Mouse (Mus musculus): ENCODE measurements around the gene Mrpl42. TPM values are rescaled to one million over a fixed set of nuclear protein-coding genes. Genes with fewer than 3 reads are reported as not detected.

The Mrpl42 gene
- polyA plus RNA-seq, 2 experiments from 2014 or later = 167 TPM

GRCm38 (mm10) chr10:95457367-95458049 is 44.2 kb downstream of the Mrpl42 start:
- no peak for ATAC-seq

- ATAC-seq = no peak
Observed at GRCm38 (mm10) chr10:95456103-95456502, 45.6 kb downstream of the Mrpl42 start.

DNA sequence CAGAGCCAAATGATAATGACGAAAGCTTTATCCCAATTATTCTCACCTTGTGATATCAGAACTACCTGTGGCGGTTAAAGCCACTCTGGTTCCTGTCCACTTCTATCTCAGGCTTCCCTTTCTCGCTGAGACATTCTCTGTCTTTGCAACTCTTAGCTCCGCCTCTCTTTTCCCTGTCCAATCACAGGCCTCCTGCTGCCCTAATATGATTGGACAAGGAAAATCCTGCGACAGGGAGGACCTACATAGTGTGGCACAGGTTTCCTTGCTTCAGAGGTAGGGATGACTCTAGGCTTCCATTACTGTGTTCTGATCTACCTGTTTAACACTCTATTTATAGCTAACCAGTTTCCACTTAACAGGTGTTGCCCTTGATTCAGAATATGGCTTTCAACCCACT is 48.5 kb downstream of the Mrpl42 start:
- no peak for ATAC-seq

DNA sequence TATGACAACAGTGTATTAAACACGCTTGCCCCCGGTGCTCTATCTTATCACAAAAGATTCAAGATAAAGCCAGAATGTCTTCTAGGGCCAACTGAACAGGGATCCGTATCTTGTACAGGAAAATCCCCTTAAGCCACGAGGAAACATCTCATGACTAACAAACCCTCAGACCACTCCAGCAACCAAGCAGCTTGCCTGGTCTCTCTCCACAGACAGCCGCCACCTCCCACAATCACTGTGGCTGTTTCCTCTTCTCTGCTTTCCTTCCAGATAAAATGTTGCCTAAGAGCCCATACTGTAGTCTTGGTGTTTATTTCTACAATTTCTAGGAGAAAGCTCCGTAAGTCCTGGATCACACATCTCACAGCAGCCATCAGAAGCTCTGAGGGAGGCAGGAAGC is 52.7 kb downstream of the Mrpl42 start:
- no peak for ATAC-seq

- no peak for ATAC-seq
Observed at GRCm38 (mm10) chr10:95447954-95448353, 53.8 kb downstream of the Mrpl42 start.

DNA sequence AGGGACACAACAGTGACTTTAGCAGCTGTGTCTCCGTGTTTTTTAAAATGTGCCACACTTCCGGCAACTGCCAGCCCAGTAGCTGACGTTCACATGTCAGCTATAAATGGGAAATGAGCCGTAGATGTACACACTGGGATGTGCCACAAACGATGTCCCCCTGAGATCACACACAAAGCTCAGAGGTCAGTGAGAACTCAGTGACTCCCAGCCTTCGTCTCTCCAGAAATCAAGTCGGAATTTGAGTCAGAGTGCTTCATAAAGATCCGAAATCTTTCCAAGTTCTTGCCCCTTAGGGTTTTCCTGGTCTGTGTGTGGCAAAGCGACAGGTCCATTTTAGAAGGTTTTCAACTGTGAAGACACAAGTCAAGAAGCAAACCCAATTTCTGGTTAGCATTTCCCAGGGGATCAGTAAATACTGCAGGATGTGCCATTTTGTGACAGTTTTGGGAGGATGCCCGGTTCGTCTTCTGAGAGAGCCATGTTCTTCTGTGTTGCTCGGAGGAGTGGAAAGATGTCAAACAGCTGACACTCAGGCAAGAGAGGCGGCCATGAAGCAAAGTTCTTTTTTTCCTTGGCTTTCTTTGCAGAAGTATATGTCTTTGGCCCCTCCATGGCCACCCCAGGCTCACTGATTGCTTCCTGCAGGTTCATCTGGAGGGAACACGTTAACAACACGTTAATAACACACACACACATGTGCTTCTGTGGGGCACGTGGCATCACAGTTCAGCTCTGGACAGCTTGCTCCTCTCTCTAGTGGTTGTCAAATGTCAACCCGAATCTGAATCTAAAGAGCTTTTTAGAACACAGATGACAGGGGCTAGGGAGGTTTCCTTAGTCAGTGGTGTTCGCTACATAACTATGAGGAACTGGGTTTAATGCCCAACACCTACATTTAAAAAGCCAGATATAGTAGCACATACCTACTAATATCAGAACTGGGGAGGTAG is 56.4 kb downstream of the Mrpl42 start:
- ATAC-seq = no peak

GRCm38 (mm10) chr10:95442334-95442733 is 59.4 kb downstream of the Mrpl42 start:
- no peak for ATAC-seq

DNA sequence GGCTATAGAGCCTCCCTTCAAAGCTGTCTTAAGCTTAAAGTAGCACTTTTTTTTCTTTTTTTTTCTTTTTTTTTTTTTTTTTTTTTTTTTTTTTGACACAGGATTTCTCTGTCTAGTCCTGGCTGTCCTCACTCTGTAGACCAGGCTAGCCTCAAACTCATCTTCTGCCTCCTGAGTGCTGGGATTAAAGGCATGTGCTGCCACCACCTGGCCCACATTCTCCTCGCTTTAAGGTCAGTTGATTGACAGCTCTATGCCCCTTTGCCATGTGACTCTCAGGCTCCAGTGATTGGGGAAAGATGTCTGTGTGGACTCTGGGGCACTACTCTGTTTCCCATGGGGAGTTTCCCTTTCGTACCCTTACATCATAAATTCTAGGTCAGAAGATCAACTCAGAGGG is 61.2 kb downstream of the Mrpl42 start:
- ATAC-seq = no peak

DNA sequence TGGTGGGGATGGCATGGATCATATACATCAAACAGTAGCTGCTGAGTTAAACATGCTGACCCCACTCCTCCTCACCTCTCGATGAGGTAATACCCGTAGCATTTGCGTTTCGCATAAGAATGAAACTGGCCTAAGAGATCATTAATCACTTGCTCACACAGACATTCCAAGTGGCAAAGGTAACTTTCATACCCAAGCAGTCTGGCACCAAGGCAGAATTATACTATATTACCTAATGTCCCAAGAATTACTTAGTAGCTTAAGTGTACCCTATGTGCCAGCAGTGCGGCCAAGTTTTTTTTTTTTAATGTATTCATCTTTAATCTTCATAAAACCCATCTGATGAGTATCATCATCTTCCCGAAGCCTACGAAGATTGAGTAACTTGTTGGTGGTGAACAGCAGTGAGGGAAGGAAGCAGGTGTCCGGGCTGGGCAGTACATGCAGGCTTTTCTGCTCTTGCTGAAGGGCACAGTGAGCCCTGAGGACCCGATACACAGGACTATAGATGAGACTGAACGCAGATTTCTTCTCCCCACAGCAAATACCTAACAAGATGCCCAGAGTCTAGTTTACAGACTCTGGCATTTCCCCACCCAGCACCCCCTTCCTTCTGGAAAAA is 61.9 kb downstream of the Mrpl42 start:
- ATAC-seq = no peak

- no peak for ATAC-seq
Observed at GRCm38 (mm10) chr10:95438941-95439340, 62.8 kb downstream of the Mrpl42 start.

Other genes starting within 250 kb of the Mrpl42 start
- 10 to 100 TPM; 31.3 to 31.6 TPM for gene Cradd, start 177.8 kb downstream of the Mrpl42 start, polyA plus RNA-seq (2017; shearing (Covaris generic))
- 10 to 100 TPM; 37.5 to 40.4 TPM for gene Socs2, start 84.8 kb downstream of the Mrpl42 start, polyA plus RNA-seq (2017; shearing (Covaris generic))
- 100 to 1,000 TPM; 307 to 309 TPM for gene Ube2n, start 13.2 kb upstream of the Mrpl42 start, polyA plus RNA-seq (2017; shearing (Covaris generic))
- gene Nudt4, start 62.2 kb upstream of the Mrpl42 start, polyA plus RNA-seq (2017; shearing (Covaris generic)) = 1 to 10 TPM; 7.0 to 9.1 TPM
- not detected for gene Anapc15-ps, start 171.5 kb upstream of the Mrpl42 start, polyA plus RNA-seq (2017; shearing (Covaris generic))